Mouse (Mus musculus): ENCODE measurements around the gene Gal3st1. TPM values are rescaled to one million over a fixed set of nuclear protein-coding genes. Genes with fewer than 3 reads are reported as not detected.
"Not testable (repeated sequence)": the region's sequence is repeated elsewhere in the genome, so short reads cannot be mapped to it uniquely, and the experiment has no call there.

The Gal3st1 gene
- total and polyA plus RNA-seq, 3 experiments: 0.07 to 0.12 TPM; not detected in 1

DNA sequence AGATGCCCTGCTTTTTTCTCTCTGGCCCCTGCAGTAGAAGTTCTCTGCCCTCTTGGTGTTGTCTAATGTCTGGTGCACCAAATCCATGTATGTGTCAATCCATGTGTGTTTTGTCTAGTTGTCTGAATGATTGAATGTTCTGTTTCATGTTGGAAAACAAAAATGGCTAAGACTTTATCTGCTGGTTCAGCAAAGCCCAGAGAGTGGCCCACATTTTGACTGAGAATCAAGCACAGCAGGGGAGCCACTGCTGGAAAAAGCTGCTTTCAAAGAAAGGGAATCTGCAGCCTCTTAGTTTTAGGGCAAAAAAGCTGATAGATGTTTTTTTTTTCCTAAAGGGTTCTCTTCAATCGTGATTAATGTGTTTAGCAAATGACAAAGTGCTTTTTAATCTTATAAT lies 37.0 kb upstream of the Gal3st1 start:
- Histone ChIP-seq H3K9ac (ENCODE audit: control insufficient read depth, low read depth, low read length, poor library complexity, severe bottlenecking) (no peak overlapping the region), H3K27me3 (ENCODE audit: control insufficient read depth in 1 of 2, insufficient read depth in 2 of 2, low read length in 2 of 2) (peaks cover 6 to 19% of the 10 kb centered on the region in 2 experiments), H3K9me3 (replicated peaks; ENCODE audit: insufficient read depth, low read length) (no peaks in the 10 kb centered on the region), H3K4me1 (ENCODE audit: control insufficient read depth in 1 of 2, insufficient read depth in 2 of 2, low read length in 2 of 2) (no peaks in the 10 kb centered on the region), H3K27ac (ENCODE audit: control insufficient read depth, low read depth, low read length) (no peak overlapping the region), H3K4me3 (ENCODE audit: control insufficient read depth in 1 of 2, insufficient read depth in 1 of 2, low read depth in 2 of 2, low read length in 2 of 2) (no peak overlapping the region), H3K36me3 (ENCODE audit: control insufficient read depth in 1 of 2, insufficient read depth in 2 of 2, low read length in 2 of 2) (no peaks in the 10 kb centered on the region), H3K79me2 (ENCODE audit: control insufficient read depth, insufficient read depth, low read length, poor library complexity) (no peaks in the 10 kb centered on the region)
- no peak for DNase-seq (ENCODE audit: low read depth, low spot score)
- TF ChIP-seq POLR2AphosphoS5 (IDR thresholded peaks at IDR 0.05; ENCODE audit: borderline replicate concordance, low read depth, low read length) (no peak), TAL1 (IDR thresholded peaks at IDR 0.05; ENCODE audit: low read length) (no peak), KAT2A (conservative IDR thresholded peaks at IDR 0.05; ENCODE audit: low read depth, low read length) (no peak), GABPA (IDR thresholded peaks at IDR 0.05; ENCODE audit: low read depth, low read length) (no peak)

GRCm38 (mm10) chr11:3954876-3955275 lies 28.6 kb upstream of the Gal3st1 start:
- not testable (repeated sequence) for H3K4me1 ChIP-seq (ENCODE audit: control insufficient read depth in 1 of 2, insufficient read depth in 2 of 2, low read length in 2 of 2); H3K27ac ChIP-seq (ENCODE audit: control insufficient read depth, low read depth, low read length); H3K9me3 ChIP-seq (replicated peaks; ENCODE audit: insufficient read depth, low read length); H3K4me3 ChIP-seq (ENCODE audit: control insufficient read depth in 1 of 2, insufficient read depth in 1 of 2, low read depth in 2 of 2, low read length in 2 of 2); H3K79me2 ChIP-seq (ENCODE audit: control insufficient read depth, insufficient read depth, low read length, poor library complexity); H3K36me3 ChIP-seq (ENCODE audit: control insufficient read depth in 1 of 2, insufficient read depth in 2 of 2, low read length in 2 of 2); DNase-seq (ENCODE audit: low read depth, low spot score); H3K9ac ChIP-seq (ENCODE audit: control insufficient read depth, low read depth, low read length, poor library complexity, severe bottlenecking)
- H3K27me3 ChIP-seq (ENCODE audit: control insufficient read depth in 1 of 2, insufficient read depth in 2 of 2, low read length in 2 of 2): peaks cover 12 to 13% of the 10 kb centered on the region in 2 experiments

DNA sequence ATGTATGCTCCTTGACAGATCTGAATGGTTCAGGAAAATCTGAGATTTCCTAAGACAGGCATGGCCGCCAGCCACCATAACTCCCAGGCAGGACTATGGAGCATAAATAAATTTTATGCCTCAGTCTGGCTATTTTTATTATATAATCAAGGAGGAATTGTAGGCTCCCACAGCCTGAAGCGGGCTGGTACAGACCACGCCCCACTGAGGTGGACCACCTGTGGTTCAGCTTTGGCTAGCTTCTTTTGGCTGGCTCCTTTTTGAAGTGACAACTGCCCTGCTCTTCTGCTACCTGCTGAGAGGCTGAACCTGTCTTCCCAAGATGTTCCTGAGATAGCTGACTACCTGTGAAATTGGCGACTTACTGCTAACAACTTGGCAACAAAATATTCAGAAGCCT lies 28.1 kb upstream of the Gal3st1 start:
- not testable (repeated sequence) for H3K4me1 ChIP-seq (ENCODE audit: control insufficient read depth in 1 of 2, insufficient read depth in 2 of 2, low read length in 2 of 2); H3K9ac ChIP-seq (ENCODE audit: control insufficient read depth, low read depth, low read length, poor library complexity, severe bottlenecking); H3K27ac ChIP-seq (ENCODE audit: control insufficient read depth, low read depth, low read length); H3K4me3 ChIP-seq (ENCODE audit: control insufficient read depth in 1 of 2, insufficient read depth in 1 of 2, low read depth in 2 of 2, low read length in 2 of 2); H3K9me3 ChIP-seq (replicated peaks; ENCODE audit: insufficient read depth, low read length); H3K79me2 ChIP-seq (ENCODE audit: control insufficient read depth, insufficient read depth, low read length, poor library complexity); H3K36me3 ChIP-seq (ENCODE audit: control insufficient read depth in 1 of 2, insufficient read depth in 2 of 2, low read length in 2 of 2); DNase-seq (ENCODE audit: low read depth, low spot score)
- peaks cover 12 to 14% of the 10 kb centered on the region in 2 experiments for H3K27me3 ChIP-seq (ENCODE audit: control insufficient read depth in 1 of 2, insufficient read depth in 2 of 2, low read length in 2 of 2)

- peaks cover 9 to 15% of the 10 kb centered on the region in 2 experiments for H3K4me1 ChIP-seq (ENCODE audit: control insufficient read depth in 1 of 2, insufficient read depth in 2 of 2, low read length in 2 of 2)
- no peak overlapping the region for H3K4me3 ChIP-seq (ENCODE audit: control insufficient read depth in 1 of 2, insufficient read depth in 1 of 2, low read depth in 2 of 2, low read length in 2 of 2)
- DNase-seq (ENCODE audit: low read depth, low spot score): peak; percentile 41
- no peaks in the 10 kb centered on the region for H3K9me3 ChIP-seq (replicated peaks; ENCODE audit: insufficient read depth, low read length)
- H3K27me3 ChIP-seq (ENCODE audit: control insufficient read depth in 1 of 2, insufficient read depth in 2 of 2, low read length in 2 of 2): peaks cover 7 to 14% of the 10 kb centered on the region in 2 experiments
- peaks cover 19% of the 10 kb centered on the region for H3K79me2 ChIP-seq (ENCODE audit: control insufficient read depth, insufficient read depth, low read length, poor library complexity)
- peaks cover under 1 to 13% of the 10 kb centered on the region in 2 experiments for H3K36me3 ChIP-seq (ENCODE audit: control insufficient read depth in 1 of 2, insufficient read depth in 2 of 2, low read length in 2 of 2)
- TF ChIP-seq CHD2 (IDR thresholded peaks at IDR 0.05; ENCODE audit: low read length) (no peak), TBP (IDR thresholded peaks at IDR 0.05; ENCODE audit: low read depth, low read length) (0 out of 2 replicates have a peak, but pooled peaks have one; percentile 56)
- no peak overlapping the region for H3K9ac ChIP-seq (ENCODE audit: control insufficient read depth, low read depth, low read length, poor library complexity, severe bottlenecking)
- no peak overlapping the region for H3K27ac ChIP-seq (ENCODE audit: control insufficient read depth, low read depth, low read length)
These were observed 22.5 kb upstream of the Gal3st1 start for GRCm38 (mm10) chr11:3960901-3961300.
